In the genomic region with DNA sequence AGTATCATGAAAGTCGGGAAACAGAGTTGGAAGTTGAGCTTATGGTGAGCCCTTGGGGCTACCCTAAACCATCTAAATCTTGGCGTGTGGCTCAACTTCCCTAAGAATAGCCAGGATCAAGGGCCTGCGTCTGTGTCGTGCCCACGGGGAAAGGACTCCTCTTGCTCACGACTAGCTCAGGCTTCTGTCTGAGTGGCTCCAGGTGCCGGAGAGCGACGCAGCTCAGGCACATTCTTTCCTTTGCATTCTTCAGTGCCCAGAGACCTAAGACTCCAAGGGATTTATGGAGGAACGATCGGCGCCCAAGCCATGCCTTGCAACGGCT, we compare ENCODE assay signal across 8 mouse cellular contexts. TPM values are rescaled to one million over a fixed set of nuclear protein-coding genes. Genes with fewer than 3 reads are reported as not detected.
DNase-seq lines count a peak whose midpoint lies in the region; ATAC-seq and TF ChIP-seq lines count a peak whose summit lies in the region.

No protein-coding gene starts in this region.

- H3K4me1 ChIP-seq in heart, embryonic 14.5 days (ENCODE audit: control insufficient read depth in 2 of 2, insufficient read depth in 2 of 2, low read length in 2 of 2): peaks cover 0 to 13% of the 10 kb centered on the region in 2 experiments; a peak in 2 of 4 replicates
- H3K4me1 ChIP-seq in hindbrain, embryonic 14.5 days (replicated peaks; ENCODE audit: control insufficient read depth, insufficient read depth, low read length): peaks cover 24% of the 10 kb centered on the region
- H3K4me1 ChIP-seq in midbrain, embryonic 13.5 days (replicated peaks): peaks cover 26% of the 10 kb centered on the region

- DNase-seq in heart, adult 8-10 months (ENCODE audit: low spot score): no peak
- no peak for DNase-seq in Patski (ENCODE audit: low read depth, low spot score)
- no peak for DNase-seq in hindbrain, embryonic 14.5 days (ENCODE audit: low spot score)
- no peak for DNase-seq in cerebellum, postnatal 25 days
- DNase-seq in gastrocnemius, postnatal 25 days: no peak
- DNase-seq in adrenal gland, postnatal 36 days: no peak

- peak overlapping the region; percentile 83 for H3K4me2 ChIP-seq in heart, embryonic 14.5 days (ENCODE audit: low read length)
- peak overlapping the region; percentile 72 for H3K4me2 ChIP-seq in hindbrain, embryonic 14.5 days (replicated peaks)
- peak overlapping the region; percentile 75 for H3K4me2 ChIP-seq in midbrain, embryonic 13.5 days (replicated peaks)

- peak overlapping the region; percentile 66 to 98 for H3K4me3 ChIP-seq in heart, embryonic 14.5 days (ENCODE audit: control insufficient read depth in 1 of 2, insufficient read depth in 1 of 2, low read depth in 1 of 2, low read length in 2 of 2)
- peak overlapping the region; percentile 99 for H3K4me3 ChIP-seq in hindbrain, embryonic 14.5 days (replicated peaks; ENCODE audit: low read length)
- H3K4me3 ChIP-seq in midbrain, embryonic 13.5 days (replicated peaks): peak overlapping the region; percentile 95

- POLR2A ChIA-PET in Patski (lab: Charles Lee): interaction anchor here (0.7 kb wide), 1 partner anchor 325 kb away, joined by 3 read pairs; no protein-coding TSS in a partner anchor

- ATAC-seq in heart, embryonic 14.5 days (ENCODE audit: insufficient number of reproducible peaks, insufficient read depth, low FRiP score, low read depth): peak; percentile 28
- ATAC-seq in Patski: peak; percentile 34
- peak; percentile 54 for ATAC-seq in hindbrain, embryonic 14.5 days (ENCODE audit: low FRiP score)
- ATAC-seq in midbrain, embryonic 13.5 days: peak; percentile 67

- TF ChIP-seq CTCF in Patski (IDR thresholded peaks at IDR 0.05): no peak

- CTCF ChIA-PET in Patski (lab: Charles Lee): no interaction called here

- no peaks in the 10 kb centered on the region for H3K27me3 ChIP-seq in heart, embryonic 14.5 days (ENCODE audit: control insufficient read depth, insufficient read depth, low read length)
- H3K27me3 ChIP-seq in Patski: no peaks in the 10 kb centered on the region
- no peaks in the 10 kb centered on the region for H3K27me3 ChIP-seq in hindbrain, embryonic 14.5 days (ENCODE audit: control insufficient read depth, insufficient read depth, low read length)
- H3K27me3 ChIP-seq in midbrain, embryonic 13.5 days: no peaks in the 10 kb centered on the region

- 0% methylated on average over 13 of the region's 13 CpGs for WGBS in heart, embryonic 14.5 days
- 0% methylated on average over 13 of the region's 13 CpGs for WGBS in hindbrain, embryonic 14.5 days
- WGBS in midbrain, embryonic 13.5 days: under 1% methylated on average over 13 of the region's 13 CpGs

- H3K36me3 ChIP-seq in heart, embryonic 14.5 days (ENCODE audit: control insufficient read depth, insufficient read depth, low read length): no peaks in the 10 kb centered on the region
- H3K36me3 ChIP-seq in hindbrain, embryonic 14.5 days (replicated peaks; ENCODE audit: control insufficient read depth, insufficient read depth): no peaks in the 10 kb centered on the region
- H3K36me3 ChIP-seq in midbrain, embryonic 13.5 days: no peaks in the 10 kb centered on the region

- in situ Hi-C loops in Patski (cut with MboI; ENCODE audit: low pct_unique_long_range_greater_than_20kb): loop anchor here (5.0 kb wide), 1 partner anchor 329 kb away; no protein-coding TSS in a partner anchor

- H3K27ac ChIP-seq in heart, embryonic 14.5 days (replicated peaks in 1 of 2; ENCODE audit: control insufficient read depth in 1 of 2, insufficient read depth in 1 of 2, low read depth in 2 of 2, low read length in 2 of 2): peak overlapping the region; percentile 98 to 99
- H3K27ac ChIP-seq in hindbrain, embryonic 14.5 days: peak overlapping the region; percentile 99
- H3K27ac ChIP-seq in midbrain, embryonic 13.5 days: peak overlapping the region; percentile 99

- H3K9me3 ChIP-seq in heart, embryonic 14.5 days (ENCODE audit: control insufficient read depth, low read length): no peaks in the 10 kb centered on the region
- H3K9me3 ChIP-seq in hindbrain, embryonic 14.5 days (ENCODE audit: control insufficient read depth, low read length): no peaks in the 10 kb centered on the region
- no peaks in the 10 kb centered on the region for H3K9me3 ChIP-seq in midbrain, embryonic 13.5 days

- H3K9ac ChIP-seq in heart, embryonic 14.5 days (ENCODE audit: low read length): peak overlapping the region; percentile 83
- peak overlapping the region; percentile 57 for H3K9ac ChIP-seq in hindbrain, embryonic 14.5 days
- peak overlapping the region; percentile 76 for H3K9ac ChIP-seq in midbrain, embryonic 13.5 days (replicated peaks)

RNA-seq across cellular contexts. Expression of gene Arhgap5, which starts 0.7 kb away (rescaled TPM):
- polyA plus RNA-seq in heart, embryonic 14.5 days (2014; fragmentation: Nextera tagmentation; extraction: Ambion mirVana): 40.2 and 42.6 TPM in 2 replicates
- total RNA-seq in heart, adult 8-10 months (2022): 10 to 100 TPM; 69.3 to 74.4 (median 71.9) TPM
- polyA plus RNA-seq in Patski (2021): 62.2 TPM
- 42.3 and 45.4 TPM in 2 replicates for polyA plus RNA-seq in hindbrain, embryonic 14.5 days (2014; fragmentation: Nextera tagmentation; extraction: Ambion mirVana)
- polyA plus RNA-seq in midbrain, embryonic 13.5 days (2015; fragmentation: Nextera tagmentation; extraction: Ambion mirVana): 38.0 and 38.3 TPM in 2 replicates
- 10 to 100 TPM; 31.7 to 33.4 TPM for total RNA-seq in gastrocnemius, postnatal 25 days (2021)
- 10 to 100 TPM; 87.3 to 92.2 TPM for total RNA-seq in adrenal gland, postnatal 36 days (2021)
